Mouse (Mus musculus) CD4-positive naive resting alpha-beta T cell, adult 76 days (primary cell): ENCODE measurements around the gene Pla2g4a. TPM values are rescaled to one million over a fixed set of nuclear protein-coding genes. Genes with fewer than 3 reads are reported as not detected.

Experiments used
- total RNA-seq: library from RNA; stranded (reverse); gene quantifications from one replicate; pipeline ENCODE4 v1.2.4, GENCODE M21; 2023

Gene Pla2g4a
- total RNA-seq = 0.56 TPM

DNA sequence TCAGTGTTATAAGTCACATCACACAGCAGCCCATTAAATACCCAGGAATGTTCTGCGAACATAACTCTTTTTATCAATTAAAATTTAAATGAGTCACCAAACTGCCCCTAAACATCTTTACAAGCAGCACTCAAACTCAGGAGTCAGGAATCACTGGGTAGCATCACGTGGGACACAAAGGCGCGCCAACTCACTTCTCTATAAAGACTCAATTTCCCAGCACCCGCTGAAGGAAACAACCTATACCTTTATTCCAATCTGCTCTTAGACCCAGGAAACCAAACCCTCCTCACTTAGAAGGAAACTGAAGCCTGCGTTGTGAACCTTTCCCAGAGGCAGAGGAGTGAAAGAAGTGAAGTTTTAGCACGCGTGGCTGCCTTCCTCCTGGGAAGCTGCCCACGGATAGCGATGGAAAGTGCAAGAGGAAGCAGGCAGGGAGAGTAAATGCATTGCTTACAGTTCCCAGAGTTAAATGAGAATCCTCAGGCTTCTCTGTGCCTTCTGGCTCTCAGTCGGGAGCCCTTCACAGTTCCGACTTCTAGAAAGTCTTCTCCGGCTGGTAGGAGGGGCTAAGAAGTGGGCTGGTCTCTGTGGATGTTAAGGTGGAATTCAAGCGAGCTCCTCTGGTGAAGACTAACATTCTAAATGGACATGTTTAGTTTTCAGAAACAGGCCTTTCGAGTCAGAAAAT lies at the start of gene Pla2g4a:
TSS of gene Pla2g4a (minus strand) at position 557 of the 691 bp plus-strand sequence.

Other genes with a start within 250 kb of the Pla2g4a start
- 2.1 TPM for gene Ptgs2, start 138.7 kb upstream of the Pla2g4a start, total RNA-seq